Mouse (Mus musculus): ENCODE results near the gene Taok3.

Taok3 gene

DNA sequence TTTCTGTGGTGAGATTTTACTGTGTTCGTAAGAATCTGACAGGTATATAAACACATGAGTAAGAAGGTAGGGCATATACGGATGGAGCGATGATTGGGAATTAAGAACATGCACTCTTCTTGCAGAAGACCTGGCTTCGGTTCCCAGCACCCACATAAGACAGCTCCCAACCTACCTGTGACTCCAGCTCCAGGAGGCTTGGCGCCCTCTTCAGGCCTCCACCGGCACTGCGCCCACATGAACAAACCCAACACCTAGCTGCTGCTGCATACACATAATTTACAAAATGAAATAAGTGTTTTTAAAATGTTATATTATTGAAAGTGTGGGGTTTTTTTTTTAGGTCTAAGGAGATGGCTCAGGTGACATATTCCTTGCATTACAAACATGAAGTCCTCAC, 65.7 kb downstream of the Taok3 start:
- no peak for DNase-seq

DNA sequence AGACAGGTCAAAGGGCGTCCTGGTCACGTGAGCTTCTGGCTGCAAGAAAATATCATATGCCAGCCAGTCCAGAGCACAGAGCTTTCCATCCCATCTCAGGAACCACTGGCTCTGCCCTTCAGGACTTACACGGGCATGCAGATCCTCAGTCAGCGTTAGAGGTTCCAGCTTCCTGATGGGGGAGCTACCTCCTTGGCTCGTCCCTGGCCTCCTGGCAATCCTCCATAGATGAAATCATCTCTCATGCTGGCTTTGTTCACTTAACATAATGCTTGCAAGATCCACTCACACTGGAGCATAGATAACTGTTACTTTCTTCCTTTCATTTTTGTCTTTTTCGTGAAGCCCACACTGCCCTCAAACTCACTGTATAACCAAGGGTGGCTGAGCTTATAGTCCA, 72.1 kb downstream of the Taok3 start:
- peak; percentile 11 for DNase-seq

DNA sequence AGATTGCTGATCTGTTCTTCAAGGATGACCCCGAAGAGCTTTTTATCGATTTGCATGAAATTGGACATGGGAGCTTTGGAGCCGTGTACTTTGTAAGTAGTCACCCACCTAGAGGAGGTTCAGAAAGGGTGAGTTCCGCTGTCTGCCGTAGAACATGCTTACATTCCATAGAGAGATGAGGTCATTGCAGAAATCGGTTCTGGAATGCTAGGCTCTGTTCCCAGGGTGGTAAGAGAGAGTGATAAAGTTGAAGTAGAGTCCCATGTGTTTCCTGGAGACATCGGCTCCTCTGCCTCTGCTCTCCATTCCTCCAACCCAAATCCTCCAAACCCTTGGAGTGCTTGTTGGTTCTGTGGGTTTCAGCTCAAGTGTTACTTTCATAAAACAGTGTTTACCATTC, 73.8 kb downstream of the Taok3 start:
- no peak for DNase-seq

DNA sequence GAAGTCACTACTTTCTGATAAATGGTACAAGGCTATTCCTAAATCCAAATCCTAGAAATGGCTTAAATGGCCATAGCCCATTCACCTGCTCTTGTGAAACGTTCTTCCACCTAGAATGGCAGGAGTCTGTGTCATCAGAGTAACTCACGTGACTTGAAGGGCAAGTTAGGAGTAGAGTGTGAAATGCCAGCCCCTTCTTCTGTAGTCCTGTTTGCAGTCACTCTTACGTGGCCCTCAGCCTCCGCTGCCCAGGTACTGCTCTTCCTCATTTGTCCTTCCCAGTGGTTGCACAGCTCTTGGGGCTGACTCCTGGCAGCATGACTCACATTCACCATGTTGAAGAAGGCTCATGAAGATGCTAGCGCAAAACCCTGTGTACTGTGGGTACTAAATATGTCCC, 74.7 kb downstream of the Taok3 start:
- DNase-seq = no peak

DNA sequence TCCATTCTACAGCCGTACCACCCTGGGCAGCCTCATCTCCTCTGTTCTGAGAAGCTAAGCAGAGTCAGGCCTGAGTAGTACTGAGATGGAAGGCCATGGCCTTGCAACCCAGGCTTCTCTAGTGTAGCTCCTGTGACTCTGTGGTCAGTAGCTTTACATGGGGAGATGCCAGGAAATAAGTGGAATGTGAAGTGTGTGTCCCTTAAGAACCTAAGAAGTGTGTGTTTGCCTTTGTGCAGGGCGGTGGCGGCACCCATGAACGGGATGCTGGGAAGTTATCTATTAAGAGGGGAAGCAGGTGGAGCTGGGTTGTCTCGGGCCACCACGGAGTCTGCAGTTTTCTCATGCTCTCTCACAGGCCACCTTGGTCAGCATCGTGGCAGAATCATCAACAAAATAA, 76.6 kb downstream of the Taok3 start:
- DNase-seq = no peak

DNA sequence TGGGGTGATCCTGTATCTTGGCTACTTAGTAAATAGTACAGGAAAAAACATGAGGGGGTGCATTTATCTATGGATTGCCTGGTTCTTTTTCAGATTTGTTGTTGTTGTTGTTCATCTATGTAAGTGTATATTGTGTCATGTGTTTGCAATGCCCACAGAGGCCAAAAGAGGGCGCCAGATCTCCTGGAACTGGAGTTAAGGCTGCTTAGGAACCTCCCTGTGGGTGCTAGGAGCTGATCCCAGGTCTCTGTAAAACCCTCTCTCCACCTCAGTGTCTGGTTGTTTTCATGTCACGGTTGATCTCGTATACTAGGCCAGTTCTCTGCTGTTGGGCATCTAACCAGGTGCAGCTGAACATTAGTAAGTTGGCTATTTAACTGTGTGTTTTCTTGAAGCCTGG, 78.5 kb downstream of the Taok3 start:
- DNase-seq = no peak

DNA sequence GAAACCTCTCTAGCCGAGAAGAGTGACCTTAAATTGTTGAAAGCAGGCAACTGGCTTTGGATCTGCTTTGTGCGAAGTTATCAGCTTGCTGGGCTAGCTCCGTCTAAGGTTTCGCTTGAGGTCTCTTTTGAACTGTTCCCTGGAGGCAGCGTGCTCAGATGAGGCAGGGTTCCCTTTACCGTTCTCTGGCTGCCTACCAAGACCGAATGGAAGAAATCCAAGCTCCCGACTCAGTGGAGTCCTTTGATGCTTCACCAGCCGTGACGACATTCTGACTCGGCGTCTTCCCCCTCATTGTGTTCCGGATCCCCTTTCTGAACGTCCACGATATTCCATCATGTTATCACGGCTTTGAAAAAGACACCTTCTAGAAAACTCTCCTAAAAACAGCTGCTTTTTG, 87.4 kb downstream of the Taok3 start:
- DNase-seq = no peak

DNA sequence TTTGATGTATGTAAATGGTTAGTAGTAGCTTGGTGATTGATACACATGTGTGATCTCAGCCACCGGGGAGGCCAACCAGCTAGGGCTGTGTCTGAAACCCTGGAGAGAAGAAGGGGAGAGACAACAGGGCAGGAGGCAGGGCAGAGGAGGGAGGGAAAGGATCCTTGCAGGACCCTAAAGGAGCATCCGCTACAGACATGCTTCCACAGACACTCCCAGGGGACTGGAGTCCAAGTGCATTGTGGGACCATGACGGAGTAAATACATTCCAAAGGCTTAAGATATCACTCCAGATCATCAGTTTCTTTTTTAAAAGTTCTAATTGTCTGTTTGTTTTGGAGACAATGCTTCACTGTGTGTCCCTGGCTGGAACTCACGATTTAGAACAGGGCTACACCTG, 94.1 kb downstream of the Taok3 start:
- DNase-seq = peak; percentile 54

DNA sequence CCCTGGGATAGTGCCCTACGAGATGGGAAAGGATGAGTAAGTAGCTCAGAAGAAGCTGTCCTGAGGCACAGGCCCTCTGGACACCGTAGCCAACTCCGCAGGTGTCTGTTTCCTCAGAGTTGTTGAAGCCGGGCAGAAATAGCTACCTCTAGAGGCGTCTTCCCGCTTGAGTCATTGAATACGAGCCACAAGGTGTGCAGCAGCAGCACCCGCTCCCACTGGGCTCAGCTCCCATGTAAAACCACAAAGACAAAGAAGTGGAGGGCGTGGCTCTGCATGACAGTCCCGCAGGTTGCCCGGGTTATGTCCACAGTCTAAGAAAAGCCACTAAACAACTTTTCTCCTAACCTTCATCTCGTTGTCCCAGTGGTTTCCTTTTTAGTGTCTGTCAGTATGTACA, 111.1 kb downstream of the Taok3 start:
- DNase-seq = no peak

DNA sequence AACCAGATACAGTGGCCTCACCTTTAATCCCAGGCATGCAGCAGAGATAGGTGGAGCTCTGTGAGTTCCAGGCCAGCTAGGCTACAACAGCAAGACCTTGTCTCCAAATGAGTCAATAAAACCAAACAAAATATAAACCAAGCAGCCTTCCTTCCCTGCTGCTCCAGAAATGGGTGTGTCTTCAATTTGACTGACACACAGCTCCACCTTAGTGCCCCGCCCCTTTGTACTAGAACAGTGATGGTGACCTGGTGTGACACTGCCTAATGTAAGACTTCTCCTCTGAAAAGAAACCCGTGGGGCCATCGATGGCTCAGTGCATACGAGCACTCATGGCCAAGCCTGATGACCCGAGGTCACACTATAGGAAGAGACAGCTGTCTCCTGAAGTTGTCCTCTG, 116.6 kb downstream of the Taok3 start:
- DNase-seq = no peak

DNA sequence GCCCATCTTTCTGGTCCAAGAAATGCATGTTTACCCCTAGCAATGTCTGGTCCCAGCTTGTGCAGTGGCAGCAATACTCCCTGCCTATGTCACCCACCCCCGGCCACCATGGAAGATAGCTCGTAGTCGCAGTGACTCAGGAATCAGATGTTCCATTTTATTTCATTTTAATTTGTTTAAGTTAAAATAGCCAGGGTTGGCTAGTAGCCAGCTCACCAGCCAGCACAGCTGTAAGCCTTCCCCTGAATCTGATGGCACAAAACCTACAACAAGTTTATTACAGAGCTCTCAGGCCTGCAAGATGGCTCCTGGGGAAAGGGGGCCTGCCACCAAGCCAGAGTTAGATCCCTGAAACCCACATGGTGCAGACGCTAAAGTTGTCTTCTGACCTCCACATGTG, 119.2 kb downstream of the Taok3 start:
- no peak for DNase-seq

DNA sequence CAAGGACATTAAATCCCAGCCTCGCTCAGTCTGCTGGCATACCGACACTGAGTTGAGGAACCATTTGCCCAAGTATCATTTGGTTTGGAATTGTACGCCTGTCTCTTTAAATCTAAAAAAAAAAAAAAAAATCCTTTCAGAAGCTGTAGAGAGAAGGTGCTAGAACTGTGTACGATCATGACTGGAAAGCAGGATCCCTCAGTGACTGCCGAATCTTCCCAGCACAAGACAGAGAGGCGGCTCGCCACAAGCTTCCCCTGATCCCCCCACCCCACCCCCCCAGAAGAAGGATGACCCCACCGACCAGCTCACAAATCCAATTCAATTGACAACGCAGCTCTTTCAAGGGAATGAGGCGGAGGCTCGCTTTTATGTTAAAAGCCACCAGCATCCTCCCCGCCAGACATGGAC, 120.4 kb downstream of the Taok3 start:
- DNase-seq = no peak

DNA sequence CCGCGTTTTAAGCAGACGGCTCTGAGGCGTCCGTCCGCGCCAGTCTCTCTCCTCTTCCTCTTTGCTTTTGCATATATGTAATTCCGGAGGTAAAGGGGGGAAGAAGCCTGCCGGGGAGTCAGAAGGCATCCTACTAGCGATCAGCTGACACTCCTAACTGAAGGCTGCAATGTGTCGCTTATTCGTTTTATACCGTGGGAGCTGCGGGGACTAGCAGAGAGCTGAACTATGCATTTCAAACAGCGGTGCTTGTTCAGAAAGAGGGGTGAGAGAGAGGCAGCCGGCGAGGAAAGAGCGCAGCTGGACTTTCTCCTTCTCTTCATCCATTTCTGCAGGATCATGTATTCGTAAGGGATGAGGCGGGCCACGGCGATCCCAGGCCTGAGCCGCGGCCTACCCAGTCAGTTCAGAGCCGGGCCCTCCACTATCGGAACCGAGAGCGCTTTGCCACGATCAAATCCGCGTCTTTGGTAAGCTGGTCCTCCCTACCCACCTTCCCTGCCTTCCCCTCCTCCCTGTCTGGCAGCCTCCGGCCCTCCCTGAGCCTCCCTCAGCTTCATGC, 120.9 kb downstream of the Taok3 start:
- peak; percentile 16 for DNase-seq

DNA sequence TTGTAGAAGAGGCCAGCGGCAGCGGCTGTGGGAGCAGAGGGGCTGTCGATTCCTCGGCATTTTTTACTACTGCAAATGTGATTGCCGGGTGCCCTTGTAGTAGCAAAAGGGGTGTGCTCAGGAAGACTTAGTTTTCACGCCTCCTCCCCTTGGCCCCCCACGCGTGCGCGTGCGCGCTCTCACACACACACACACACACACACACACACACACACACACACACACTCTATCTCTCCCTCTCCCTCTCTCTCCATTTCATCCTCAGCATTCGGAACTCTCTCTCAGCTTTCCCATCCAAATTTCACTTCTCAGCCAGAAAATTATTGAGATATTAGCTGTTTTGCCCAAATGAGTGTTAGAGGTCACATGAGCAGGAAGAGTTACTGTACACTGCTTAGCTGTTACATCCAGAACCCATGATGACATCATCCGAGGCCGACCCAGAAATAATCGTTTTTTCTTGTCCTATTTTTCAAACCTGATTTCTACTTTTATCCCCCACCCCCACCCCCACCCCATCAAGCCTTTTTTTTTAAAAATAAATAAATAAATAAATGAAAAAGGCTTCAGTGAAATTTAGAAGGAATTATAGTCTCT, 122.1 kb downstream of the Taok3 start:
- no peak for DNase-seq

DNA sequence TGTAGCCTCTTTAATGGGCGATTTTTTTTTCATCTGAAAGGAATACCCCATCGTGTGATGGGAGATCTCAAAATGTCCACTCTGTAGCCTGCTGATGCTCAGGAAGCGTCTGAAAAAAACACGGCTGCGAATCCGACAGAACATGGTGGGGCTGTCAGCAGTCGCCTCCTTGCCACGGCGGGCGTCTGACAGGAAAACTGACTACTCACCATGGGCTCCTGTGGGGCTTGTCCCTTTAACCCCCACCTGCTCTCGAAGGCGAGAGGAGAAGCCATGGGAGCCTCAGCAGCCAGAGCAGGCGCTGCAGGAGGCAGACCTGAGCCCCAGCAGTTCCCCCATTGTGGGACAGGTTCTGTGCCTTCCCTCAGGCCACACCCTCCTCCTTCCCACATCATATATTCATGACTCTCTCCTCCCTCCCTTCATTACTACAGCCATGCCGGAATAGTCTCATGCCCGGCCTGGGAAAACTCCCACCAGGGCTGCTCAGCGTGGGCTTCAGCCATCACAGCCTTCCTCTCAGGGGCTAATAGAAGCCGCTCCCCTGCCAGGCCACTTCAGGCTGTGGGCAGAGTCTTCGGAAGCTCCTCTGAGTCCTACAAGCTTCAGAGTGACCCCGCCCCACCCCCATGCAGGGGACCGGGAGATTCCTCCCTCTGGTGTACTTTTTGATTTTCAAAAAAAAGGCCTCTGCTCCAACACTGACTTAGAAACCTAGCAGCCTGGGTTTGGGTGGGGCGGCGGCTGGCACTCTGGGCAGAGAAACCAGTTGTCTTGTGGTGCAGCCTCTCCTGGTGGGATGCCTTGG, 122.9 kb downstream of the Taok3 start:
- no peak for DNase-seq

DNA sequence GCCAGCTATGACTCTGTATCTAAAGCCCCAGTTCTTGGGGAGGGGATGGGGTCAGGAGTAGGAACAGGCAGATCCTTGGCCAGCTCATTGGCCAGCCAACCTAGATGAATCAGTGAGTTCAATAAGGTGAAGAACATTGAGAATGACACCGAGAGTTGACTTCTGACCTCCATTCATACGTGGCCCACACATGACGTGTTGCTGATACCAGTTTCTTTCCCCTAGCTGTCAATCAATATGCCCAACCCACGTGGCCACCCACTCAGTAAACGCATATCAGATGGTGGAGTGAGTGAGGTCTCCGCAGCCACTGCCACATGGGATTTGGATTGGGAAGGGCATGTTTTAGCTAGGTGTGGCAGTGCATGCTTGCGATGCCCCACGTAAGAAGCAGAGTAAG, 125.2 kb downstream of the Taok3 start:
- no peak for DNase-seq

DNA sequence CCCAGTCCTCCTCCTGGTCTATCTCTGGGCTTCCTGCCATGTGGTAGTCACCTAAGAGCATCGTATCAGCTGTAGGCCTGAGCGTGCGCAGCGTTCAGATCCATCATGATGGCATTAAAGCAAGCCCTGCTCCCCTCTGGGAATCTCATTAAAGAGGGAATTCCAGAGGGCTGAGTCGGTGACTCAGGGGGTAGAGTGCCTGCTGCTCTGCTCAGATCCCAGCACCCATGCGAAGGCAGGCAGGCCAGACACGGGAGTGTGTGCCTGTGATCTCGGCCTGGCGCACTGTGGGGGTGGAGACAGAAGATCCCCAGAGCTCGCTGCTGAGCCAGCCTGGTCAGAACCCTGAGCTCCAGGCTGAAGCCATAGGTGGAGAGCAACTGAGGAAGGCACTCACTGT, 128.4 kb downstream of the Taok3 start:
- no peak for DNase-seq

DNA sequence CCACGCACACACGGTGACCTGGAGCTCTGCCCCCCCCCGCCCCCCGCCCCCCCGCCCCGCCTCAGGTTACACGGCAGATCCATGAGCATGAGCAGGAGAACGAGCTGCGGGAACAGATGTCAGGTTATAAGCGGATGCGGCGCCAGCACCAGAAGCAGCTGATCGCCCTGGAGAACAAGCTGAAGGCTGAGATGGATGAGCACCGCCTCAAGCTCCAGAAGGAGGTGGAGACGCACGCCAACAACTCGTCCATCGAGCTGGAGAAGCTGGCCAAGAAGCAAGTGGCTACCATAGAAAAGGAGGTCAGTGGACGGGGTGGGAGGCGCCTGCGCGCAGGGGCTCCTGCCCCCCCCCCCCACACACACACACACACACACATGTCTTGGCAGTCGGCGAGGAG, 130.9 kb downstream of the Taok3 start:
- no peak for DNase-seq

DNA sequence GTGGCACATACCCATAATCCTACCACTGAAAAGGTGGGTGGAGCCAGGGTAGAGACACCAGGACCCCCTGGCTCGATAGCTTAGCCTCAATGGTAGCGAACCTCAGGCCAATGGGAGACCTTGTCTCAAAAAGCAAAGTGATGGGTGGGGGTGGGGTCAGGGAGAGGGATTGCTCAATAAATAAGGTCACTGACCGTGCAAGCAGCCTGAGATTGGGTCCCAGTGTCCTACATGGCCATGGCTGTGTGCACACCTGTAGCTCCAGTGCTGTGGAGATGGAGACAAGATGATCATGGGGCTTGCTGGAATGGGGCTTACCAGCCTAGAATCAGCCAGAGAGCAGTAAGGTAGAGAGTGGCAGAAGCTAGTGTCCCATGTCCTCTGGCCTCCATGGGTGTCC, 131.8 kb downstream of the Taok3 start:
- DNase-seq = no peak

DNA sequence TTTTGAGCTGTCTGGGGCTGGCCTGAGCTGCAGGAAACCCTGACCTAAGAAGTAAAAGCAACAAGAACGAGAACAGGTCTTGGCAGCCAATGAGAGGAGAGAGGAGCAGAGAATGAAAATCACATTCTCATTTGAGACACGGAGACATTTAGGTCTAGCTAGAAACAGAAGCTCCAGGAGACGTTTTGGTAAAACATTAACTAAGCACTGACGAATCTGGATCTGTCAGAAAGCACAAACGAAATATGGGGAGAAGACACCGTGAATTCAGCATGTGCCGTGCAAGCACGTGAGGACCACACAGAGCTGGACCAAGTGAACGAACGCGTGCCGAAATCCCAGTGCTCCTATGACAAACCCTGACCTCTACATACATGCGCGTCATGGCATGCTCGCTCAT, 138.3 kb downstream of the Taok3 start:
- DNase-seq = no peak

DNA sequence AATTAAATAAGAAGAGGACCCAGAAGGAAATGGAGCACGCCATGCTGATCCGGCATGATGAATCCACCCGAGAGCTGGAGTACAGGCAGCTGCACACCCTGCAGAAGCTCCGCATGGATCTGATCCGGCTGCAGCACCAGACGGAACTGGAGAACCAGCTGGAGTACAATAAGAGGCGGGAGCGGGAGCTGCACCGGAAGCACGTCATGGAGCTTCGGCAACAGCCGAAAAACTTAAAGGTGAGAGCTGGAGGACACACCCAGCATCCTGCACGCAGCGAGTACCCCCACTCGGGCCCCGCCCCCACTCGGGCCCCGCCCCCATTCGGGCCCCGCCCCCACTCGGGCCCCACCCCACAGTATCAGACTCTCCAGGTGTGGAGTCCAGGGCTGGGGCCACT, 143.6 kb downstream of the Taok3 start:
- no peak for DNase-seq

DNA sequence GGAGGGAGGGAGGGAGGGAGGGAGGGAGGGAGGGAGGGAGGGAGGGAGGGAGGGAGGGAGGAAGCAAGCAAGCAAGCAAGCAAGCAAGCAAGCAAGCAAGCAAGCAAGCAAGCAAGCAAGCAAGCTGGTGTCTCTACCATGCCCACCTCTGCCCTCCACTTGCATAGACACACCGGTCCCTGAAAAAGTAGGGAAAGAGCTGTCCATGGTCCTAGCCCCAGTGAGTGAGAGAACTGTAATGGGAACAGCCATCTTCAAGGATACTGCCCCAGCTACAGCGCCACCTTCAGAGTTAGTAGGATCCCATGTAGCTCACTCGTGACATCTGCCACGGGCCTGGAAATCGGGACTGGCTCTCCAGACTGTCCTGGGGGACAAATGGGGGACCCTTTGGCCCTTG, 144.8 kb downstream of the Taok3 start:
- no peak for DNase-seq

DNA sequence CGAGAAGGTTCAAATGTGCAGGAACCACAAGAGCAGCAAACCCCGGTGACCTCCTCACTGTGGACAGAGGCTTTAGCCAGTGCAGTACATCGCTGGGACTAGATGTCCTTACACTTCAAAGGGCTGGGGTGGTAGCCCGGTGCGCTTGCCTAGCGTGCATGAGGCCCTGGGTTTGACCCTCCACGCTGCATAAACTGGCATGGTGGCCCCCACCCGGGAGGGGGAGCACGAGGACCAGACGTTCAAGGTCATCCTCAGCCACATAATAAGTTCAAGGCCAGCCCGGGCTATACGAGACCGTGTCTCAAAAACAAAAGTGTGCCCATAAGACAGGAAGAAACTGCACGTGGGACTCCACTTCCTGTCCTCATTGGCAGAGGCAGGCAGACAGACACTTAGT, 148.0 kb downstream of the Taok3 start:
- no peak for DNase-seq

DNA sequence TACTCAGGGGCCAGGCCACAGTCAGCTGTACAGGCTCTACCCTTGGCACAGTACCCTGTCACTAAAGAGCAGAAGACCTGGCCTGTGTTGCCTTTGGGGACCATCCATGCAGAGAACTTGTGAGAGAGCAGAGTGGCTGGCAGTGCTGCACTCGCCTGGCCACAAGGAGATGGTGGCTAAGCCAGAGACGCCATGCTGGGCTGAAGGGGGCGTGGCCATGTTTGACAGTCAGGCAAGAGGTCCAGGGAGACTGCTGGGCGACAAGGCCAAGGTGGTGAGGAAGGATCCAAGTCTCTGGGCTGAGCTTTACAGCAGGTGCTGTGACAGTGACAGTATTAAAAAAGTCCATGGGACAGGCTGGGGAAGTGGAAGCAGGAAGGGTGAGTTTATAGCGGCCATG, 148.8 kb downstream of the Taok3 start:
- no peak for DNase-seq

DNA sequence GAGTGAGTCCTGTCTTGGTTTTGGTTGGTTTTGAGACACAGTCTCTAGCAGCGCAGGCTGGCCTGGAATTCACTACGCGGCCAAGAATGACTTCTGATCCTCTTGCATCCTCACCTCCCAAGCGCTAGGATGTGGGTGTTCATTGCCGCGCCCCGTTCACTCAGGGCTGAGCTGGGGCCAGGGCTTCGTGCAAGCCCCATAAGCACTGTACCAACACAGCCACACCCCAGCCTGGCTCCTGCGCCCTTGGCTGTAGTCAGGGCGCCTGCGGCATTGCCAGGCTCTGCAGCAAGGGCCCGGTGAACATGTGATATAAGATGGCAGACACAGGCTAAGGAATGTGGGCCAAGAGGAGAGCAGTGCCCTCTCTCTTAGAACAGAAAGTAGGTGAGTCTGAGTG, 149.5 kb downstream of the Taok3 start:
- DNase-seq = no peak
